Mouse (Mus musculus): ENCODE measurements at regions not wholly inside any gene's neighbourhood (a gene's known extent, or its start where the extent isn't known, plus 50 kb on each side); places are given as distances from the start of the nearest gene placed in this dataset.

GRCm38 (mm10) chr14:17347286-17347685 is 312.8 kb upstream of the Thrb start:
- Histone ChIP-seq H3K4me3 (ENCODE audit: low read depth, low read length) (no peak overlapping the region), H3K36me3 (ENCODE audit: control insufficient read depth, insufficient read depth, low read length) (no peaks in the 10 kb centered on the region), H3K27ac (ENCODE audit: low read depth, low read length) (no peak overlapping the region), H3K9me3 (ENCODE audit: control insufficient read depth, low read length) (no peaks in the 10 kb centered on the region), H3K27me3 (replicated peaks; ENCODE audit: control insufficient read depth, insufficient read depth, low read length) (no peaks in the 10 kb centered on the region), H3K9ac (ENCODE audit: low read depth, low read length) (no peak overlapping the region), H3K4me1 (replicated peaks; ENCODE audit: control insufficient read depth, insufficient read depth, low read length) (no peaks in the 10 kb centered on the region), H3K4me2 (no peak overlapping the region)
- WGBS: 78% methylated on average over 2 of the region's 2 CpGs
- ATAC-seq (replicated peaks; ENCODE audit: low FRiP score) (no peak), DNase-seq (ENCODE audit: low spot score) (no peak)

GRCm38 (mm10) chr14:17352324-17353037 is 307.6 kb upstream of the Thrb start:
- ATAC-seq (replicated peaks; ENCODE audit: low FRiP score): no peak
- Histone ChIP-seq H3K4me2 (no peak overlapping the region), H3K9me3 (ENCODE audit: control insufficient read depth, low read length) (no peaks in the 10 kb centered on the region), H3K27me3 (replicated peaks; ENCODE audit: control insufficient read depth, insufficient read depth, low read length) (no peaks in the 10 kb centered on the region), H3K9ac (ENCODE audit: low read depth, low read length) (no peak overlapping the region), H3K27ac (ENCODE audit: low read depth, low read length) (no peak overlapping the region), H3K36me3 (ENCODE audit: control insufficient read depth, insufficient read depth, low read length) (no peaks in the 10 kb centered on the region), H3K4me1 (replicated peaks; ENCODE audit: control insufficient read depth, insufficient read depth, low read length) (no peaks in the 10 kb centered on the region), H3K4me3 (ENCODE audit: low read depth, low read length) (no peak overlapping the region)
- DNase-seq (ENCODE audit: low spot score): no peak
- WGBS: 75% methylated on average over 4 of the region's 4 CpGs

- H3K4me2 ChIP-seq: no peak overlapping the region
- no peaks in the 10 kb centered on the region for H3K36me3 ChIP-seq (ENCODE audit: control insufficient read depth, insufficient read depth, low read length)
- ATAC-seq (replicated peaks; ENCODE audit: low FRiP score): no peak
- H3K27me3 ChIP-seq (replicated peaks; ENCODE audit: control insufficient read depth, insufficient read depth, low read length): no peaks in the 10 kb centered on the region
- no peaks in the 10 kb centered on the region for H3K4me1 ChIP-seq (replicated peaks; ENCODE audit: control insufficient read depth, insufficient read depth, low read length)
- no peak for DNase-seq (ENCODE audit: low spot score)
- no peak overlapping the region for H3K4me3 ChIP-seq (ENCODE audit: low read depth, low read length)
- H3K27ac ChIP-seq (ENCODE audit: low read depth, low read length): no peak overlapping the region
- no peaks in the 10 kb centered on the region for H3K9me3 ChIP-seq (ENCODE audit: control insufficient read depth, low read length)
- H3K9ac ChIP-seq (ENCODE audit: low read depth, low read length): no peak overlapping the region
These were observed 298.2 kb upstream of the Thrb start for GRCm38 (mm10) chr14:17361910-17362309.

- Histone ChIP-seq H3K9me3 (ENCODE audit: control insufficient read depth, low read length) (no peaks in the 10 kb centered on the region), H3K27ac (ENCODE audit: low read depth, low read length) (no peak overlapping the region), H3K36me3 (ENCODE audit: control insufficient read depth, insufficient read depth, low read length) (no peaks in the 10 kb centered on the region), H3K9ac (ENCODE audit: low read depth, low read length) (no peak overlapping the region), H3K27me3 (replicated peaks; ENCODE audit: control insufficient read depth, insufficient read depth, low read length) (no peaks in the 10 kb centered on the region), H3K4me1 (replicated peaks; ENCODE audit: control insufficient read depth, insufficient read depth, low read length) (no peaks in the 10 kb centered on the region), H3K4me3 (ENCODE audit: low read depth, low read length) (no peak overlapping the region), H3K4me2 (no peak overlapping the region)
- no peak for DNase-seq (ENCODE audit: low spot score)
- ATAC-seq (replicated peaks; ENCODE audit: low FRiP score): peak; percentile 57
- 41% methylated on average over 7 of the region's 7 CpGs for WGBS
These were observed 257.1 kb upstream of the Thrb start for GRCm38 (mm10) chr14:17402751-17403479.

- Histone ChIP-seq H3K9me3 (ENCODE audit: control insufficient read depth, low read length) (no peaks in the 10 kb centered on the region), H3K4me1 (replicated peaks; ENCODE audit: control insufficient read depth, insufficient read depth, low read length) (no peaks in the 10 kb centered on the region), H3K4me3 (ENCODE audit: low read depth, low read length) (no peak overlapping the region), H3K27me3 (replicated peaks; ENCODE audit: control insufficient read depth, insufficient read depth, low read length) (no peaks in the 10 kb centered on the region), H3K27ac (ENCODE audit: low read depth, low read length) (no peak overlapping the region), H3K36me3 (ENCODE audit: control insufficient read depth, insufficient read depth, low read length) (no peaks in the 10 kb centered on the region), H3K9ac (ENCODE audit: low read depth, low read length) (no peak overlapping the region), H3K4me2 (no peak overlapping the region)
- WGBS: 79% methylated on average over 2 of the region's 2 CpGs
- ATAC-seq (replicated peaks; ENCODE audit: low FRiP score) (0 out of 2 replicates have a peak, but pooled peaks have one; percentile 23), DNase-seq (ENCODE audit: low spot score) (no peak)
These were observed 254.3 kb upstream of the Thrb start for GRCm38 (mm10) chr14:17405551-17406336.

- DNase-seq (ENCODE audit: low spot score) (no peak), ATAC-seq (replicated peaks; ENCODE audit: low FRiP score) (no peak)
- Histone ChIP-seq H3K4me3 (ENCODE audit: low read depth, low read length) (no peak overlapping the region), H3K27ac (ENCODE audit: low read depth, low read length) (no peak overlapping the region), H3K9me3 (ENCODE audit: control insufficient read depth, low read length) (no peaks in the 10 kb centered on the region), H3K4me2 (no peak overlapping the region), H3K27me3 (replicated peaks; ENCODE audit: control insufficient read depth, insufficient read depth, low read length) (no peaks in the 10 kb centered on the region), H3K9ac (ENCODE audit: low read depth, low read length) (no peak overlapping the region), H3K4me1 (replicated peaks; ENCODE audit: control insufficient read depth, insufficient read depth, low read length) (no peaks in the 10 kb centered on the region), H3K36me3 (ENCODE audit: control insufficient read depth, insufficient read depth, low read length) (no peaks in the 10 kb centered on the region)
These were observed 253.2 kb upstream of the Thrb start for GRCm38 (mm10) chr14:17406879-17407278.

GRCm38 (mm10) chr14:17408343-17408742 is 251.7 kb upstream of the Thrb start:
- no peak overlapping the region for H3K27ac ChIP-seq (ENCODE audit: low read depth, low read length)
- WGBS: 62% methylated on average over 5 of the region's 5 CpGs

GRCm38 (mm10) chr14:17408813-17409212 is 251.2 kb upstream of the Thrb start:
- ATAC-seq (replicated peaks; ENCODE audit: low FRiP score) (no peak), DNase-seq (ENCODE audit: low spot score) (no peak)
- Histone ChIP-seq H3K36me3 (ENCODE audit: control insufficient read depth, insufficient read depth, low read length) (no peaks in the 10 kb centered on the region), H3K9ac (ENCODE audit: low read depth, low read length) (no peak overlapping the region), H3K9me3 (ENCODE audit: control insufficient read depth, low read length) (no peaks in the 10 kb centered on the region), H3K4me2 (no peak overlapping the region), H3K4me3 (ENCODE audit: low read depth, low read length) (no peak overlapping the region), H3K27me3 (replicated peaks; ENCODE audit: control insufficient read depth, insufficient read depth, low read length) (no peaks in the 10 kb centered on the region), H3K27ac (ENCODE audit: low read depth, low read length) (no peak overlapping the region), H3K4me1 (replicated peaks; ENCODE audit: control insufficient read depth, insufficient read depth, low read length) (no peaks in the 10 kb centered on the region)
- 74% methylated on average over 1 of the region's 1 CpGs for WGBS

More at GRCm38 (mm10) chr14:17408343-17408742, 251.7 kb upstream of the Thrb start:
- Histone ChIP-seq H3K36me3 (ENCODE audit: control insufficient read depth, insufficient read depth, low read length) (no peaks in the 10 kb centered on the region), H3K4me3 (ENCODE audit: low read depth, low read length) (no peak overlapping the region), H3K4me2 (no peak overlapping the region), H3K27me3 (replicated peaks; ENCODE audit: control insufficient read depth, insufficient read depth, low read length) (no peaks in the 10 kb centered on the region), H3K9me3 (ENCODE audit: control insufficient read depth, low read length) (no peaks in the 10 kb centered on the region), H3K9ac (ENCODE audit: low read depth, low read length) (no peak overlapping the region), H3K4me1 (replicated peaks; ENCODE audit: control insufficient read depth, insufficient read depth, low read length) (no peaks in the 10 kb centered on the region)
- ATAC-seq (replicated peaks; ENCODE audit: low FRiP score) (no peak), DNase-seq (ENCODE audit: low spot score) (no peak)

Data from liver, embryonic 11.5 days (tissue).